In genomic region chr6:7594445-7594844, GRCm38 (mm10) we compare ENCODE assay signal across 28 mouse cellular contexts. TPM values are rescaled to one million over a fixed set of nuclear protein-coding genes. Genes with fewer than 3 reads are reported as not detected.
"Had no signal": no experiment of that assay in that cellular context is flagged by ENCODE, and none has a peak within 500 bp of the region (broad histone marks: within the 10 kb centered on the region; RNA-seq: fewer than 3 reads in every experiment).

No protein-coding gene starts in this region.

- ATAC-seq: hindbrain, postnatal 0 days; intestine, embryonic 16.5 days had no signal

- H3K9me3 ChIP-seq: heart, embryonic 13.5 days; heart, embryonic 15.5 days; hindbrain, embryonic 13.5 days; hindbrain, embryonic 15.5 days; limb, embryonic 10.5 days; limb, embryonic 12.5 days; liver, embryonic 13.5 days had no signal

- H3K4me2 ChIP-seq: heart, embryonic 11.5 days; heart, embryonic 13.5 days; heart, embryonic 15.5 days; hindbrain, embryonic 13.5 days; hindbrain, embryonic 15.5 days; limb, embryonic 12.5 days; liver, embryonic 11.5 days; liver, embryonic 13.5 days had no signal

- H3K4me1 ChIP-seq: heart, embryonic 13.5 days; heart, embryonic 15.5 days; hindbrain, embryonic 13.5 days; hindbrain, embryonic 15.5 days; limb, embryonic 10.5 days; limb, embryonic 12.5 days; liver, embryonic 13.5 days had no signal

- H3K27me3 ChIP-seq: heart, embryonic 13.5 days; heart, embryonic 15.5 days; hindbrain, embryonic 13.5 days; hindbrain, embryonic 15.5 days; limb, embryonic 12.5 days; liver, embryonic 13.5 days had no signal

- H3K36me3 ChIP-seq: heart, embryonic 13.5 days; heart, embryonic 15.5 days; hindbrain, embryonic 13.5 days; hindbrain, embryonic 15.5 days; limb, embryonic 10.5 days; limb, embryonic 12.5 days; liver, embryonic 13.5 days had no signal

- DNase-seq: gastrocnemius, postnatal 14 days; gastrocnemius, postnatal 36 days; heart, adult 11 months; heart, adult 2 months; heart, postnatal 14 days; heart, postnatal 36 days; kidney, adult 18-20 months; kidney, adult 8-10 months; kidney, postnatal 10 days; kidney, postnatal 25 days; kidney, postnatal 4 days; liver; liver, embryonic 13.5 days had no signal

- H3K27ac ChIP-seq: heart, adult 2 months; heart, embryonic 13.5 days; heart, embryonic 15.5 days; hindbrain, embryonic 13.5 days; hindbrain, embryonic 15.5 days; hindbrain, postnatal 0 days; layer of hippocampus, adult 2 months; left cerebral cortex, adult 2 months; limb, embryonic 10.5 days; limb, embryonic 12.5 days; liver, embryonic 13.5 days had no signal

- H3K9ac ChIP-seq: heart, embryonic 13.5 days; heart, embryonic 15.5 days; hindbrain, embryonic 13.5 days; hindbrain, embryonic 15.5 days; limb, embryonic 12.5 days; liver, embryonic 13.5 days had no signal

- H3K4me3 ChIP-seq: heart, adult 2 months; heart, embryonic 13.5 days; heart, embryonic 15.5 days; hindbrain, embryonic 13.5 days; hindbrain, embryonic 15.5 days; layer of hippocampus, adult 2 months; left cerebral cortex, adult 2 months; limb, embryonic 10.5 days; limb, embryonic 12.5 days; liver, embryonic 13.5 days had no signal

RNA-seq across cellular contexts. Expression of gene Tac1, which starts 39.8 kb away (rescaled TPM):
- total RNA-seq: gastrocnemius, adult 18-20 months; gastrocnemius, adult 8-10 months; gastrocnemius, postnatal 14 days; gastrocnemius, postnatal 36 days; heart, postnatal 14 days; heart, postnatal 36 days; hematopoietic stem cell, adult 5-6 weeks had no signal
